ENCODE assay signal across 14 mouse cellular contexts in genomic region chr3:136147166-136147565, GRCm38 (mm10).
DNase-seq lines count a peak whose midpoint lies in the region; ATAC-seq lines count a peak whose summit lies in the region.
"Had no signal": no experiment of that assay in that cellular context is flagged by ENCODE, and none has a peak within 500 bp of the region (broad histone marks: within the 10 kb centered on the region; RNA-seq: fewer than 3 reads in every experiment).

No protein-coding gene starts in this region.

- H3K36me3 ChIP-seq in neural tube, embryonic 15.5 days: no peaks in the 10 kb centered on the region
- H3K36me3 ChIP-seq: embryonic facial prominence, embryonic 10.5 days; embryonic facial prominence, embryonic 12.5 days; forebrain, embryonic 15.5 days had no signal

- 75% methylated on average over 2 of the region's 2 CpGs for WGBS in neural tube, embryonic 15.5 days

- peak; percentile 38 for DNase-seq in cerebellum, adult 9-10 months
- no peak for DNase-seq in cerebellum, adult 8-10 months
- peak; percentile 30 to 60 for DNase-seq in cerebellum, postnatal 10 days
- DNase-seq in cerebellum, adult 11 months: no peak
- peak; percentile 24 to 54 for DNase-seq in cerebellum, postnatal 14 days
- DNase-seq: adrenal gland, adult 2 months; adrenal gland, postnatal 10 days; adrenal gland, postnatal 25 days; forebrain, postnatal 0 days had no signal

- H3K27me3 ChIP-seq in neural tube, embryonic 15.5 days (replicated peaks): no peaks in the 10 kb centered on the region
- H3K27me3 ChIP-seq: embryonic facial prominence, embryonic 12.5 days; forebrain, embryonic 13.5 days; forebrain, embryonic 15.5 days had no signal

- no peaks in the 10 kb centered on the region for H3K9me3 ChIP-seq in neural tube, embryonic 15.5 days (replicated peaks)
- H3K9me3 ChIP-seq: embryonic facial prominence, embryonic 10.5 days; embryonic facial prominence, embryonic 12.5 days; forebrain, embryonic 13.5 days; forebrain, embryonic 15.5 days had no signal

- ATAC-seq in neural tube, embryonic 15.5 days (ENCODE audit: low FRiP score): no peak
- ATAC-seq: forebrain, embryonic 13.5 days; forebrain, embryonic 15.5 days; forebrain, postnatal 0 days had no signal

- no peak overlapping the region for H3K27ac ChIP-seq in neural tube, embryonic 15.5 days (replicated peaks)
- H3K27ac ChIP-seq: embryonic facial prominence, embryonic 10.5 days; embryonic facial prominence, embryonic 12.5 days; forebrain, embryonic 13.5 days; forebrain, embryonic 15.5 days had no signal

- no peak overlapping the region for H3K9ac ChIP-seq in neural tube, embryonic 15.5 days (replicated peaks)
- H3K9ac ChIP-seq: embryonic facial prominence, embryonic 12.5 days; forebrain, embryonic 13.5 days; forebrain, embryonic 15.5 days; forebrain, postnatal 0 days had no signal

- H3K4me2 ChIP-seq in neural tube, embryonic 15.5 days: no peak overlapping the region
- H3K4me2 ChIP-seq: embryonic facial prominence, embryonic 12.5 days; forebrain, embryonic 13.5 days; forebrain, embryonic 15.5 days had no signal

- H3K4me3 ChIP-seq in neural tube, embryonic 15.5 days (replicated peaks): no peak overlapping the region
- H3K4me3 ChIP-seq: embryonic facial prominence, embryonic 10.5 days; embryonic facial prominence, embryonic 12.5 days; forebrain, embryonic 13.5 days; forebrain, embryonic 15.5 days had no signal

- no peaks in the 10 kb centered on the region for H3K4me1 ChIP-seq in neural tube, embryonic 15.5 days
- H3K4me1 ChIP-seq: embryonic facial prominence, embryonic 10.5 days; embryonic facial prominence, embryonic 12.5 days; forebrain, embryonic 13.5 days; forebrain, embryonic 15.5 days had no signal

Comparison
In these comparisons a context has a peak if more than half of its experiments do, and no peak if none do; other contexts are left out.
1. DNase-seq: peak in cerebellum, adult 9-10 months (single experiment), cerebellum, postnatal 10 days (2 of 2) and cerebellum, postnatal 14 days (2 of 2); none in cerebellum, adult 8-10 months (single experiment) and cerebellum, adult 11 months (single experiment).